Mouse (Mus musculus) CD4-positive naive resting alpha-beta T cell, adult 76 days (primary cell): ENCODE results near the gene Calca. TPM values are rescaled to one million over a fixed set of nuclear protein-coding genes. Genes with fewer than 3 reads are reported as not detected.

ENCODE experiments used
- total RNA-seq: library from RNA; stranded (reverse); gene quantifications from one replicate; pipeline ENCODE4 v1.2.4, GENCODE M21; 2023

The Calca gene
- not detected for total RNA-seq

DNA sequence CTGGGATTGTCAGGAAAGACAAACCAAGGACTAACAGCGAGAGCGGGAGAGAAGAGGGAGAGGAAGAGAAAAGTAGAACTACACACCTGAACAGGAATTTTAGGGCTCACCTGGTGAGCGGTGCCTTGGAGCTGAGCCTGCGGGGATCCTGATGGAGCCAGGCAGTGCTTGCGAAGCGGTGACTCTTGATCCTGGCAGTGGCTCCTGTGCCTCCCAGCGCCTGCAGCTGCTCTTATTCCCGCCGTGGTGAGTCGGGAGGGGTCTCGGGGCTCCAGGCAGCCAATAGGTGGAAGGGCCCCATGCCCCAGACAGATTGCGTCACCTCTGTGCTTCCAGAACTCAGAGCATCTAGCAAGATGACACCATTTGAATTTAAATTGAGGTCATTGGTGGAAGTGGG lies at the start of gene Calca:
TSS of gene Calca (minus strand) at position 256 of the 400 bp plus-strand sequence.

Other genes starting within 250 kb of the Calca start
- 119 TPM for gene Pde3b, start 221.1 kb downstream of the Calca start, total RNA-seq
- gene Cyp2r1, start 73.4 kb downstream of the Calca start, total RNA-seq = 2.8 TPM
- not detected for gene Calcb, start 82.3 kb upstream of the Calca start, total RNA-seq
- 0.29 TPM for gene Insc, start 107.3 kb upstream of the Calca start, total RNA-seq